In the genomic region with DNA sequence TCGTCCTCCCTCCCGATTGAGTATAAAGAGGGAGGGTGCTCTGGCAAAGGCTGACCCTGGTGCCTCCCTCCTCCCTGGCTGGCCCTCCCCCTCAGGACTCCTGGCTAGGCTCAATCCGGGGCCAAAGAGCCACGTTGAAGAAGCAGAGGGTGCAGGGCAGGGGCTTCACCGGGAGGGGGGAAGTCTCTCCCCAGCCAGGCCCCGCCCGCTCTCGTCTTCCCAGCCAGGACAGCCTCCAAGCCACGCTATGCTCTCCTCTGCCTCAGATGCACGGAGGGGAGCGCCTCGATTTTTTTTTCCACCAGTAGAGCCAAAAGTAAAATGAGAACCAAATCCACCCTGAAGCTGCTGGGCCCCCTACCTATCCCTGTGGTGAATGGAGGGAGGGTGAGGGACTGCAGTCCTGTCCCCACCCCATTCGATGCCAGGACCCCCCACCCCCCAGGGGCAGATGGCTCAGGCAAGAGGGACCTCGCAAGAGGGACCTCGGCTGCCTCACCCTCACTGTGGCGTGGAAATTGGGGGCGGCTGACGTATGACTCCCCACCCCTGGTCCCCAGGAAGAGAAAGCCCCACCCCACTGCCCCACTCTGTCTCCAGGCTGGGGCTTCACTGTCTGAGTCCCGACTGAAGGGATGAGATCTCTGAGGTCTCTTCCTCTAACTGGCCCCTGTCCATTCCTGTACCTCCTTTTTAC, we compare ENCODE assay signal across 7 mouse cellular contexts. TPM values are rescaled to one million over a fixed set of nuclear protein-coding genes. Genes with fewer than 3 reads are reported as not detected.
DNase-seq lines count a peak whose midpoint lies in the region; ATAC-seq lines count a peak whose summit lies in the region.

No protein-coding gene starts in this region.

- H3K27ac ChIP-seq in heart, embryonic 14.5 days (replicated peaks in 1 of 2; ENCODE audit: control insufficient read depth in 1 of 2, insufficient read depth in 1 of 2, low read depth in 2 of 2, low read length in 2 of 2) = peak overlapping the region; percentile 42 to 46; a peak in 2 of 4 replicates

- peak; percentile 36; the same call in 1 of the 2 replicates for ATAC-seq in heart, embryonic 14.5 days (ENCODE audit: insufficient number of reproducible peaks, insufficient read depth, low FRiP score, low read depth)

- H3K4me2 ChIP-seq in heart, embryonic 14.5 days (ENCODE audit: low read length) = peak overlapping the region; percentile 49

- peak overlapping the region; percentile 3 to 15; a peak in 1 of 4 replicates for H3K4me3 ChIP-seq in heart, embryonic 14.5 days (ENCODE audit: control insufficient read depth in 1 of 2, insufficient read depth in 1 of 2, low read depth in 1 of 2, low read length in 2 of 2)

- peaks cover 25% of the 10 kb centered on the region for H3K27me3 ChIP-seq in heart, embryonic 14.5 days (ENCODE audit: control insufficient read depth, insufficient read depth, low read length)

- H3K36me3 ChIP-seq in heart, embryonic 14.5 days (ENCODE audit: control insufficient read depth, insufficient read depth, low read length) = no peaks in the 10 kb centered on the region

- H3K9me3 ChIP-seq in heart, embryonic 14.5 days (ENCODE audit: control insufficient read depth, low read length) = no peaks in the 10 kb centered on the region

- intact Hi-C loops in left cerebral cortex, postnatal 14 days (cut with DNase I) = no loop called here

- WGBS in heart, embryonic 14.5 days = 5% methylated on average over 18 of the region's 19 CpGs

- peaks cover 26 to 35% of the 10 kb centered on the region in 2 experiments for H3K4me1 ChIP-seq in heart, embryonic 14.5 days (ENCODE audit: control insufficient read depth in 2 of 2, insufficient read depth in 2 of 2, low read length in 2 of 2)

- H3K9ac ChIP-seq in heart, embryonic 14.5 days (ENCODE audit: low read length) = peak overlapping the region; percentile 25; the same call in 1 of the 2 replicates

- peak; percentile 65 for DNase-seq in urinary bladder, postnatal 14 days (ENCODE audit: low spot score)
- DNase-seq in urinary bladder, adult 18-20 months (ENCODE audit: low spot score in 2 of 2) = no peak
- DNase-seq in mesoderm, embryonic 11.5 days (ENCODE audit: low read depth, low spot score) = peak; percentile 59
- DNase-seq in left cerebral cortex, postnatal 14 days (ENCODE audit: low spot score in 2 of 2) = no peak
- DNase-seq in spleen, adult 18-20 months = no peak
- DNase-seq in layer of hippocampus, adult 9-11 months = no peak

RNA-seq across cellular contexts. Expression of gene Col1a1, which starts 53.2 kb away (rescaled TPM):
- polyA plus RNA-seq in heart, embryonic 14.5 days (2014; fragmentation: Nextera tagmentation; extraction: Ambion mirVana) = 447 and 511 TPM in 2 replicates
- 10 to 100 TPM; 50.1 to 54.5 TPM for total RNA-seq in left cerebral cortex, postnatal 14 days (2021)

Comparison
In these comparisons a context has a peak if more than half of its experiments do, and no peak if none do; other contexts are left out.
1. DNase-seq: peak in urinary bladder, postnatal 14 days (single experiment) and mesoderm, embryonic 11.5 days (single experiment); none in urinary bladder, adult 18-20 months (0 of 2), left cerebral cortex, postnatal 14 days (0 of 2), spleen, adult 18-20 months (0 of 2) and layer of hippocampus, adult 9-11 months (single experiment).